Mouse (Mus musculus): ENCODE results near the gene Tax1bp3. TPM values are rescaled to one million over a fixed set of nuclear protein-coding genes. Genes with fewer than 3 reads are reported as not detected.

The Tax1bp3 gene
- polyA plus RNA-seq (2015; fragmentation: Nextera tagmentation; extraction: Ambion mirVana): 32.1 and 34.8 TPM in 2 replicates

DNA sequence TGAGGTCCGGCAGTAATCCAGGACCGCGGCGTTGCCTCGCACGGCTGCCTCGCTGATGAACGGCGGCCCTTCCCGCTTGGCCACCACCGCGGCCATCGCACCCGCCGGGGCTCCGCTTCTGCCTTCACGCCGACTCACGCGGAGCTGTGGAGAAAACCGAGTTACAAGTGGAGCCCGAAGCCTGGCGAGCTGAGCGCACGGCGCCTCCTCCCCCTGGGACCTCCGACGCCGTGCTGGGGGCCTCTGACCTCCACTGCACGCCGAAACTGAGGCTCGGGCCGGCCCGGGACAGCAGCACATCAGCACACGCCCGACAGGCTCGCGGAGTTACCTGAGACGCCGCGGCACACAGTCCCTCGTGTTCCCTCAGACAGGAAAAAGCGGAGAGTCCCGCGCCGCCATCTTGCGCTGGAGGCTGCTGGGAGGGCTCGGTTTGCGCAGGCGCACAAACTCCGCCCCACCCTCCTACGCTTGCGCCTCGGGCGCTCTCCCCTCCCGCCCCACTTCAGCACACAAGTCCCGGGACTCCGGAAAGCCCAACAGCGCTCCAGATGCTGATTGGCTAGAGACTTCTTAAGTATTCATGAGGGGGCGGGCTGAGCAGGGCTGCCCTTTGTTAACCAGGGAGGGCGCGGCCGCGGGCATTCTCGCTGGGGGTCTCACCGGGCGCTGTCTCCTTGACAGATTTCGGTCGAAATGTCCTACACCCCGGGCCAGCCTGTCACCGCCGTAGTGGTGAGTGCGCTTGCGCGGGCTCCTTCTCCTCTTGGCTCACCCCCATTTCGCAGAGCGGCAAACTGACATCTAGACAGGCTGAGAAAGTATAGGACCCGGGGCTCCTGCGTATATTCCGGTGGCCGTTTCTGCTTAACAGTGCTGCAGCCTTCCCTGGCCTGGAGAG, at the start of gene Tax1bp3, which contains the start of gene Emc6:
Gene Tax1bp3 (plus strand): TSS at position 476 of the 901 bp plus-strand sequence.
Gene Emc6 (minus strand): TSS at position 430 of the 901 bp plus-strand sequence.
- Histone ChIP-seq H3K27ac (peak within 1 kb of the TSS; percentile 83), H3K4me2 (peak within 1 kb of the TSS; percentile 97), H3K36me3 (peaks cover 31% of the 10 kb centered on the region), H3K9me3 (replicated peaks) (no peaks in the 10 kb centered on the region), H3K4me3 (replicated peaks) (peak within 1 kb of the TSS; percentile 96), H3K4me1 (replicated peaks) (peaks cover 50% of the 10 kb centered on the region), H3K27me3 (no peaks in the 10 kb centered on the region), H3K9ac (peak within 1 kb of the TSS; percentile 96)
- DNase-seq: peak; percentile 95
- under 1% methylated on average over 81 of the region's 81 CpGs for WGBS (ENCODE audit: insufficient replicate concordance)
- ATAC-seq (ENCODE audit: low read depth): peak; percentile 98

DNA sequence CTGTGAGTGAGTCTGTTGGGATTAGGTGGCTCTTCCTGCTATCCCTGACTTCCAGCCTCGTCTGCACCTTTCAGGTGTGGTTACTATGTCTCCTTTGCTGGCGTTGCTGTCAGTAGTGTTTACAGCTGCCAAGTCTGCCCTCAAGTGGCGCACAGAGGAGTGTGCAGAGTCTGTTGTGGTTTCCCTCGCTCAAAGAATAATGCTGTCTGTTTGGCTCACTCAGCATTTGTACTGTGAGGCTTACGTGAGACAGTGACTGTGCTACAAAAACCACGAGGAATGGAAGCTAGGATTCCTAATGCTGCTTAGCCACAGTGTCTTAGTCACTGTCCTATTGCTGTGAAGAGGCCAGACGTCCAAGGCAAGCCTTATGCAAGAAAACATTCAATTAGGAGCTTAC, 45.9 kb upstream of the Tax1bp3 start:
- H3K4me3 ChIP-seq (replicated peaks): no peak overlapping the region
- no peak overlapping the region for H3K9ac ChIP-seq
- H3K27me3 ChIP-seq: no peaks in the 10 kb centered on the region
- 46% methylated on average over 7 of the region's 7 CpGs for WGBS (ENCODE audit: insufficient replicate concordance)
- no peaks in the 10 kb centered on the region for H3K9me3 ChIP-seq (replicated peaks)
- ATAC-seq (ENCODE audit: low read depth) (no peak), DNase-seq (no peak)
- no peak overlapping the region for H3K27ac ChIP-seq
- H3K4me1 ChIP-seq (replicated peaks): peaks cover 38% of the 10 kb centered on the region
- no peak overlapping the region for H3K4me2 ChIP-seq
- H3K36me3 ChIP-seq: peaks cover 48% of the 10 kb centered on the region

GRCm38 (mm10) chr11:73132999-73133398, 43.9 kb upstream of the Tax1bp3 start:
- Histone ChIP-seq H3K27ac (no peak overlapping the region), H3K4me1 (replicated peaks) (peaks cover 50% of the 10 kb centered on the region), H3K9me3 (replicated peaks) (no peaks in the 10 kb centered on the region), H3K4me3 (replicated peaks) (no peak overlapping the region), H3K36me3 (peaks cover 51% of the 10 kb centered on the region), H3K4me2 (peak overlapping the region; percentile 89; the same call in 1 of the 2 replicates), H3K9ac (no peak overlapping the region), H3K27me3 (no peaks in the 10 kb centered on the region)
- DNase-seq (no peak), ATAC-seq (ENCODE audit: low read depth) (no peak)
- WGBS (ENCODE audit: insufficient replicate concordance): 52% methylated on average over 6 of the region's 6 CpGs

- no peak for DNase-seq
- Histone ChIP-seq H3K36me3 (peaks cover 48% of the 10 kb centered on the region), H3K27me3 (no peaks in the 10 kb centered on the region), H3K27ac (no peak overlapping the region), H3K4me3 (replicated peaks) (peak overlapping the region; percentile 99), H3K4me2 (peak overlapping the region; percentile 89), H3K9ac (peak overlapping the region; percentile 23; the same call in 1 of the 2 replicates), H3K9me3 (replicated peaks) (no peaks in the 10 kb centered on the region), H3K4me1 (replicated peaks) (peaks cover 55% of the 10 kb centered on the region)
- 82% methylated on average over 5 of the region's 5 CpGs for WGBS (ENCODE audit: insufficient replicate concordance)
- no peak for ATAC-seq (ENCODE audit: low read depth)
Measured at GRCm38 (mm10) chr11:73134222-73134621, 42.7 kb upstream of the Tax1bp3 start.

DNA sequence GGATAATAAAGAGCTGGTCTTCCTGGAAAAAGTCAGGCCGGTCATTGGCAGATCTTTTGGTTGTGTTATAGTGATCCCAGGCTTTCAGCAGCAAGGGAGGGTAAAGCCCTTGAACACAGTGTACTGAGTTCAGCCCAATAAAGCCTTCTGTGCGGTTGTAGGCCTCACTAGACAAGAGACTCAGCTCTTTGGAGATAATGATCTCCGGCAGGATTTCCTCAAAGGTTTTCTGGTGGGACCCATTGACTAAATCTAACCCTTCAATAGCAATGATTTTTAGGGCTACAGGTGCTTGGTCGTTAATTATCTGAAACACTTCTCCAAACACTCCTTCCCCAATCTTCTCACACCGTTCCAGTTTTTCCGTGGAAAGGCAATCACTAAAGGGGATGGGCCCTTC, 40.3 kb upstream of the Tax1bp3 start:
- H3K27me3 ChIP-seq: no peaks in the 10 kb centered on the region
- peaks cover 33% of the 10 kb centered on the region for H3K36me3 ChIP-seq
- no peaks in the 10 kb centered on the region for H3K9me3 ChIP-seq (replicated peaks)
- H3K9ac ChIP-seq: peak overlapping the region; percentile 98
- H3K4me3 ChIP-seq (replicated peaks): peak overlapping the region; percentile 99
- H3K4me1 ChIP-seq (replicated peaks): peaks cover 55% of the 10 kb centered on the region
- 42% methylated on average over 6 of the region's 6 CpGs for WGBS (ENCODE audit: insufficient replicate concordance)
- H3K4me2 ChIP-seq: peak overlapping the region; percentile 89
- ATAC-seq (ENCODE audit: low read depth) (no peak), DNase-seq (no peak)
- peak overlapping the region; percentile 81; the same call in 1 of the 2 replicates for H3K27ac ChIP-seq

- peaks cover 29% of the 10 kb centered on the region for H3K36me3 ChIP-seq
- H3K4me1 ChIP-seq (replicated peaks): peaks cover 55% of the 10 kb centered on the region
- no peaks in the 10 kb centered on the region for H3K9me3 ChIP-seq (replicated peaks)
- peak overlapping the region; percentile 99 for H3K4me3 ChIP-seq (replicated peaks)
- peak overlapping the region; percentile 81 for H3K27ac ChIP-seq
- H3K9ac ChIP-seq: peak overlapping the region; percentile 98
- no peak for ATAC-seq (ENCODE audit: low read depth)
- WGBS (ENCODE audit: insufficient replicate concordance): 8% methylated on average over 11 of the region's 11 CpGs
- no peak for DNase-seq
- H3K4me2 ChIP-seq: peak overlapping the region; percentile 89
- no peaks in the 10 kb centered on the region for H3K27me3 ChIP-seq
Measured at GRCm38 (mm10) chr11:73137116-73137515, 39.8 kb upstream of the Tax1bp3 start.

DNA sequence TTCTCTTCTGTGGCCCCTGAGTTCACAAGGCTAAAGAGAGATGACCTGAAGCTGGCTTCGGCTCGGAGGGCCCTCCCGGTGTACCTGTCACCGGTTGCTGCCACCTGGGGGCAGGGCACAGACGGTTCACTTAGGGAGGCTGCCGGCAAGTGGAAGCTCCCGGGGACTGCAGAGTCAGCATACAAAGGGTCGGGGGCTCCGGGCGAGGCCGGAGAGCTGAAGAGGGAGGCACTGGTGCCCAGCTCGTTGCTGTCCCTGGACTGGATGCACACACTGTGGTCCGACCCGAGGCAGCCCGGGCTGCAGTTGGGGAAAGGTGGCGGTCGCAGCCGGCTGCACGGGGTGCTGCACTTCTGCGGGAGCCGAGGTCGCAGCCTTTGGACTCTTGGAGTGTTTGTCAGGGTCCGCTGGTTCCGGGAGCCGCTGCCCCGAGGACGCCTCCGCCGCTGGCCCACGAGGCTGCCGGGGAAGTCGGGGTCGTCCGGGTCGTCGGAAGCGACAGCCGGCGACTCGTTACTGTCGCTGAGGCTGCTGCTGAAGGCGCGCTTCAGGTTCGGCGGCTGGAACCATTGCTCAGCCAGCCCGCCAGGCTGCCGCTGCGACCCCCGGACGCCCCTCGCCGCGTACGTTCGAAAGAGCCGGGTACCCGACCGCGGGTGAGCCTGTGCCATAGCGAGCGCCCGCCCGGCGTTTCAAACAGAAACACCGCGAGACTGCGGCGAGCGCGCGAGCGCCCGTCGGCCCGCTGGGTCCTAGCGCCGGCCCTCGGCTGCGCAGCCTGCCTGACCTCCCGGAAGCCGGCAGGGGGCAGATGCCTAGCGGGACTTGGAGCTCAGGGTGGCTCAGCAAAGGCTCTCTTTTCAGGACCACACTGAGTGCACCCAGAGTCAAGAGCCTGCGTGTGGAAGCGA, 39.0 kb upstream of the Tax1bp3 start, which contains the start of gene Haspin:
Gene Haspin (minus strand): TSS at position 704 of the 911 bp plus-strand sequence.
- Histone ChIP-seq H3K4me3 (replicated peaks) (peak within 1 kb of the TSS; percentile 99), H3K36me3 (peaks cover 22% of the 10 kb centered on the region), H3K9me3 (replicated peaks) (no peaks in the 10 kb centered on the region), H3K4me2 (peak within 1 kb of the TSS; percentile 89), H3K9ac (peak within 1 kb of the TSS; percentile 98), H3K27ac (peak within 1 kb of the TSS; percentile 81), H3K4me1 (replicated peaks) (peaks cover 47% of the 10 kb centered on the region), H3K27me3 (no peaks in the 10 kb centered on the region)
- peak; percentile 86 for ATAC-seq (ENCODE audit: low read depth)
- under 1% methylated on average over 83 of the region's 84 CpGs for WGBS (ENCODE audit: insufficient replicate concordance)
- DNase-seq: peak; percentile 88

GRCm38 (mm10) chr11:73144261-73144681, 32.6 kb upstream of the Tax1bp3 start:
- H3K4me2 ChIP-seq: no peak overlapping the region
- 65% methylated on average over 1 of the region's 1 CpGs for WGBS (ENCODE audit: insufficient replicate concordance)
- no peaks in the 10 kb centered on the region for H3K27me3 ChIP-seq
- no peak for ATAC-seq (ENCODE audit: low read depth)
- H3K4me3 ChIP-seq (replicated peaks): no peak overlapping the region
- no peaks in the 10 kb centered on the region for H3K36me3 ChIP-seq
- no peak overlapping the region for H3K27ac ChIP-seq
- H3K9me3 ChIP-seq (replicated peaks): no peaks in the 10 kb centered on the region
- 0 out of 2 replicates have a peak, but pooled peaks cover 2% of the 10 kb centered on the region for H3K4me1 ChIP-seq (replicated peaks)
- DNase-seq: no peak
- no peak overlapping the region for H3K9ac ChIP-seq

DNA sequence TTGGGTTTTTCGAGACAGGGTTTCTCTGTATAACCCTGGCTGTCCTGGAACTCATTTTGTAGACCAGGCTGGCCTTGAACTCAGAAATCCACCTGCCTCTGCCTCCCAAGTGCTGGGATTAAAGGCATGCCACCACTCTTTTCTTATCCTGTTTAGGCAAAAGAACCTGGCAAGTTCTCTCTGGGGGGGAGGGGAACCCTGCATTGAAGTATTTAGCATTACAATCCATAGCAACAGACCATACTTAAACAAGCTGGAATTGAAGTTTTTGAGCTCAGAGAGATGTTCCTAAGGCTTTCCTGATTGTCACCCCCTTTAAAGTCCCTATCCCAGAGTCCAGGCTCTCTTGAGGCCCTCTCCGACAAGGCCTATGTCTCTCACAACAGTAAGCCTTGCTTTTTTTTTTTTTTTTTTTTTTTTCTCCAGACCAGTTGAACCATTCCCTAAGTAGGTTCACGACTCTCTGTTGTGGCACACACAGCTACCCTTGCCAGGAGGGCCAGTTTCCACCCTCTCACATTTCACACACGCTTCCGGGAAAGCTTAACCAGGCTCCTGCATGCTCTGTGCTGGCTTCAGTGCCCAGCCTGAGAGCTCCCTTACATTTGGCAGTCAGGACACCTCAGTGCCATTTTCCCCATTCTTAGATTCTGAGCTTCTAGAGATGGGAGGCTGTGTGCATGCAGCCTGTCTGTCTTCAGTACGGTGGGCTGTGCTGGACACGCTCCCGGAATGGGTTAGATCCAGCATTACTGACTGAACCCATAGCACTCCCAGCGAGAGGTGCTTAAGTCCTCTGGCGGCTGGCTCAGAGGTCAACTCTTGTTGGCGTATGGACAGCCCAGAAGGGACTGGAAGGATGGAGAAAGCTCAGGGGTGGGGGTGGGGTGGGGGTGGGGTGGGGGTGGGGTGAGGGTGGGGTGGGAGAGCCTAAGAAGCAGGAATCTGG, 30.6 kb upstream of the Tax1bp3 start:
- Histone ChIP-seq H3K4me1 (replicated peaks) (0 out of 2 replicates have a peak, but pooled peaks cover 2% of the 10 kb centered on the region), H3K9ac (no peak overlapping the region), H3K4me2 (no peak overlapping the region), H3K4me3 (replicated peaks) (no peak overlapping the region), H3K36me3 (no peaks in the 10 kb centered on the region), H3K27ac (no peak overlapping the region), H3K9me3 (replicated peaks) (no peaks in the 10 kb centered on the region), H3K27me3 (no peaks in the 10 kb centered on the region)
- ATAC-seq (ENCODE audit: low read depth) (no peak), DNase-seq (no peak)
- WGBS (ENCODE audit: insufficient replicate concordance): 64% methylated on average over 11 of the region's 11 CpGs

GRCm38 (mm10) chr11:73146975-73147365, 29.9 kb upstream of the Tax1bp3 start:
- Histone ChIP-seq H3K27me3 (no peaks in the 10 kb centered on the region), H3K36me3 (no peaks in the 10 kb centered on the region), H3K4me2 (no peak overlapping the region), H3K4me1 (replicated peaks) (0 out of 2 replicates have a peak, but pooled peaks cover 2% of the 10 kb centered on the region), H3K27ac (no peak overlapping the region), H3K4me3 (replicated peaks) (no peak overlapping the region), H3K9me3 (replicated peaks) (no peaks in the 10 kb centered on the region), H3K9ac (no peak overlapping the region)
- WGBS (ENCODE audit: insufficient replicate concordance): 43% methylated on average over 7 of the region's 7 CpGs
- no peak for DNase-seq
- no peak for ATAC-seq (ENCODE audit: low read depth)
